Mouse (Mus musculus) gastrocnemius, postnatal 4 days (tissue): ENCODE data around the gene Rnf121. TPM values are rescaled to one million over a fixed set of nuclear protein-coding genes. Genes with fewer than 3 reads are reported as not detected.

Experiments
- DNase-seq, 2 experiments: peaks; one replicate each; pipeline ENCODE4 v3.0.0; 2021 to 2022; ENCODE audit warnings: low spot score in 2 of 2, mixed read lengths in 2 of 2
- total RNA-seq, 2 experiments: library from RNA; stranded (reverse); gene quantifications; 2 replicates each; pipeline ENCODE4 v1.2.3; 2021

Gene Rnf121
- total RNA-seq, 2 experiments from 2014 or later, result 27.4 to 31.3 TPM

- no peak for DNase-seq
Observed at GRCm38 (mm10) chr7:102006520-102006919, 58.7 kb downstream of the Rnf121 start.

- peak; percentile 68 to 81 for DNase-seq
Observed at GRCm38 (mm10) chr7:102000921-102001630, 64.2 kb downstream of the Rnf121 start.

- DNase-seq, result peak in 1 of 2 experiments; percentile 49
Observed at GRCm38 (mm10) chr7:102000296-102000695, 65.0 kb downstream of the Rnf121 start.

GRCm38 (mm10) chr7:101999461-102000151 is 65.7 kb downstream of the Rnf121 start:
- peak in 1 of 2 experiments; percentile 27 for DNase-seq

- DNase-seq, result peak; percentile 79 to 92
Observed at GRCm38 (mm10) chr7:101998194-101998927, 66.9 kb downstream of the Rnf121 start.

- no peak for DNase-seq
Observed at GRCm38 (mm10) chr7:101994241-101994640, 71.0 kb downstream of the Rnf121 start.

- DNase-seq, result no peak
Observed at GRCm38 (mm10) chr7:101985081-101985480, 80.2 kb downstream of the Rnf121 start.

- no peak for DNase-seq
Observed at GRCm38 (mm10) chr7:101982735-101983134, 82.5 kb downstream of the Rnf121 start.

GRCm38 (mm10) chr7:101974505-101974904 is 90.8 kb downstream of the Rnf121 start:
- DNase-seq, result peak in 1 of 2 experiments; percentile 60

- DNase-seq, result no peak
Observed at GRCm38 (mm10) chr7:101973730-101974129, 91.5 kb downstream of the Rnf121 start.

GRCm38 (mm10) chr7:101971721-101972120 is 93.5 kb downstream of the Rnf121 start:
- no peak for DNase-seq

GRCm38 (mm10) chr7:101970821-101971461 is 94.3 kb downstream of the Rnf121 start:
- DNase-seq, result peak; percentile 56 to 82

- DNase-seq, result peak; percentile 84 to 92
Observed at GRCm38 (mm10) chr7:101970429-101970775, 94.9 kb downstream of the Rnf121 start.

GRCm38 (mm10) chr7:101969694-101970428 is 95.4 kb downstream of the Rnf121 start:
- DNase-seq, result peak; percentile 67 to 88

Other genes with a start within 250 kb of the Rnf121 start
- under 1 TPM; 0.26 to 0.27 TPM for gene Phox2a, start 247.2 kb downstream of the Rnf121 start, total RNA-seq
- gene Inppl1, start 227.2 kb downstream of the Rnf121 start, total RNA-seq, result 100 to 1,000 TPM in 1 of 2 experiments, 10 to 100 TPM in 1; 95.1 to 101 TPM
- 1 to 10 TPM; 6.4 to 9.1 TPM for gene Folr2, start 208.3 kb downstream of the Rnf121 start, total RNA-seq
- gene Anapc15, start 201.8 kb downstream of the Rnf121 start, total RNA-seq, result 10 to 100 TPM; 21.4 to 24.4 TPM
- gene Folr1, start 194.7 kb downstream of the Rnf121 start, total RNA-seq, result 1 to 10 TPM; 1.1 to 1.6 TPM
- gene Lamtor1, start 159.6 kb downstream of the Rnf121 start, total RNA-seq, result 100 to 1,000 TPM; 105 to 106 TPM
- gene Tomt, start 159.1 kb downstream of the Rnf121 start, total RNA-seq, result under 1 TPM in 1 of 2 experiments, not detected in 1; 0.10 TPM
- gene Lrrc51, start 131.6 kb downstream of the Rnf121 start, total RNA-seq, result 1 to 10 TPM; 2.8 to 3.1 TPM
- 100 to 1,000 TPM; 115 to 123 TPM for gene Numa1, start 131.4 kb downstream of the Rnf121 start, total RNA-seq
- gene Il18bp, start 46.8 kb downstream of the Rnf121 start, total RNA-seq, result 1 to 10 TPM; 5.0 to 6.2 TPM
- 10 to 100 TPM; 14.5 to 18.6 TPM for gene Xndc1, start within 50 bp of the Rnf121 start, total RNA-seq
- 1 to 10 TPM; 1.4 to 2.6 TPM for gene Xntrpc, start 244 bp upstream of the Rnf121 start, total RNA-seq
- gene Trpc2, start 17.6 kb upstream of the Rnf121 start, total RNA-seq, result under 1 TPM; 0.29 to 0.93 TPM
- 100 to 1,000 TPM; 223 to 276 TPM for gene Art1, start 36.3 kb upstream of the Rnf121 start, total RNA-seq
- 10 to 100 TPM in 1 of 2 experiments, 1 to 10 TPM in 1; 8.8 to 13.6 TPM for gene Art5, start 44.0 kb upstream of the Rnf121 start, total RNA-seq
- not detected for gene Chrna10, start 51.4 kb upstream of the Rnf121 start, total RNA-seq
- gene Nup98, start 144.7 kb upstream of the Rnf121 start, total RNA-seq, result 10 to 100 TPM; 41.2 to 43.6 TPM
- 10 to 100 TPM; 42.7 to 42.8 TPM for gene Pgap2, start 144.7 kb upstream of the Rnf121 start, total RNA-seq
- 10 to 100 TPM; 42.9 to 43.5 TPM for gene Rhog, start 190.6 kb upstream of the Rnf121 start, total RNA-seq
- gene Stim1, start 202.3 kb upstream of the Rnf121 start, total RNA-seq, result 100 to 1,000 TPM; 248 to 260 TPM